Mouse (Mus musculus): ENCODE results near the gene Nrm. TPM values are rescaled to one million over a fixed set of nuclear protein-coding genes. Genes with fewer than 3 reads are reported as not detected.

Nrm gene
- polyA plus RNA-seq (2017; shearing (Covaris generic)), result 29.0 TPM

DNA sequence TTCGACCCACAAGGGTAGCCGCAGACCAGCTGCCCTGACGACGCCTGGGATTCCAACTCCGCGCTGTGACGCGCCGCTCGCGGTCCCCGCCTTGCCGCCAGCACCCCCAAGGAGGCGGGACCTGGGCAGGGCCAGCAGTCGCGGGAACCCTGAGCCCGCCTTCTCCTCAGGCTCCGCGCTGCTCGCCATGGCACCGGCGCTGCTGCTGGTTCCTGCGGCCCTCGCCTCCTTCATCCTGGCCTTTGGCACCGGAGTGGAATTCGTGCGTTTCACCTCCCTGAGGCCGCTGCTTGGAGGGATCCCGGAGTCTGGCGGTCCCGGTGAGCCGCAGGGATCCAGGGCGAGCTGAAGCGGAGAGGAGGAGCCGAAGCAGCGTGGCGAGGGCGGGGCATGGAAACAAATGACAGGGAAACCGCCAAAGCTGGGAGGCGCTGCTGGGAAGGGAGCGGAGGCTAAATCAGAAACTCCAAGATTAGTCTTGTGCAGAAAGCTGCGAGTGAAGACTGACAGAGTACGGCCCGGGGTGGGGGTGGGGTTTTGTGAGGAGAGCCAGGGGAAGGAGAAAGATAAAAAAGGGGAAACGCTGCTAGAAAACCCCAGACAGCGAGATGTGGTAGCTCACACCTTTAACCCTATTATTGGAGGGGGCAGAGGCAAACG is at the start of gene Nrm:
Gene Nrm (plus strand): TSS at position 121 of the 660 bp plus-strand sequence.

GRCm38 (mm10) chr17:35821439-35822430 is 39.4 kb upstream of the Nrm start, which contains the start of gene Ier3:
TSS of gene Ier3 (plus strand) at chr17:35821684.

GRCm38 (mm10) chr17:35822964-35823937 is 37.9 kb upstream of the Nrm start, which contains the start of gene Flot1:
TSS of gene Flot1 (plus strand) at chr17:35823230.

GRCm38 (mm10) chr17:35838122-35838544 is 23.0 kb upstream of the Nrm start, which contains the start of gene Tubb5:
TSS of gene Tubb5 (minus strand) at chr17:35838306.

GRCm38 (mm10) chr17:35841076-35841950 is 19.8 kb upstream of the Nrm start, which contains the start of gene Mdc1:
TSS of gene Mdc1 (plus strand) at chr17:35841515.

DNA sequence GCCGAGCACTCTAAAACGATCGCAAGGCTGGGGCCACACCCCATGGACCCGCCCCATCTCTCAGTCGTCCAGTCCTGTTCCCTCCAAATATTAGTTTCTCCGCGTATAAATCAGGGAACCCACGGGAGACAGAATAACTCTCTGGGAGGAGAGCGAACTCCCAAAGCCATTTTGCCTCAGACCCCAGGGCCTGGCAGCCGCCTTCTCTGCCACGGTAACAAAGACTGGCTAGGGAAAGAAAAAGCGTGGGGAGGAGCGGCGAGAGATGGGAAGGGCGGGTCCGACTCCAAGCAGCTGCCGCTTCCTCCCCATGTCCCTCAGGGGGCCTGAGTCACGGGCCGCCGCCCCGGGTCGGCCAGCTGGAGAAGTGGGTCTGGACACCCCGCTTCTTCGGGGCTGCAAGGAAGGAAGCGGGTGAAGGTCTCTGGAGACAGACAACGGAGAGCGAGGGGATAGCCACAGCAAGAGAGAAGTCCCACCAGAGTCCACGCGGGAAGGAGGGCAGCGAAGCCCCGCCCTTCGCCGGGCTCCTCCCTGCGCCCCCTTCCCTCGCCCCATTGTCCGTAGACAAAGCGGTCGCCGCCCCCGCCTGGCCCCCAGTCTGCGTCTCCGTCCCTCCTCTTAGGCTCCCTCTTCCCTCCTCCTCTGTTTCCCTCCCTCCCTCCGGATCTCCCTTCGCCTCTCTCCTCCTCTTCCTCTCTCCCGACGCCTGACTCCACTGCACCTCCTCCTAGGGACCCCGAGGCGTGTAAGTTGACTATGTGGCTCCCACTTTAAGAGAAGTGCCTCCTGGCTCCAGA is 4.6 kb downstream of the Nrm start, which contains the start of gene Ppp1r18:
Gene Ppp1r18 (plus strand): TSS at position 113 of the 800 bp plus-strand sequence.

DNA sequence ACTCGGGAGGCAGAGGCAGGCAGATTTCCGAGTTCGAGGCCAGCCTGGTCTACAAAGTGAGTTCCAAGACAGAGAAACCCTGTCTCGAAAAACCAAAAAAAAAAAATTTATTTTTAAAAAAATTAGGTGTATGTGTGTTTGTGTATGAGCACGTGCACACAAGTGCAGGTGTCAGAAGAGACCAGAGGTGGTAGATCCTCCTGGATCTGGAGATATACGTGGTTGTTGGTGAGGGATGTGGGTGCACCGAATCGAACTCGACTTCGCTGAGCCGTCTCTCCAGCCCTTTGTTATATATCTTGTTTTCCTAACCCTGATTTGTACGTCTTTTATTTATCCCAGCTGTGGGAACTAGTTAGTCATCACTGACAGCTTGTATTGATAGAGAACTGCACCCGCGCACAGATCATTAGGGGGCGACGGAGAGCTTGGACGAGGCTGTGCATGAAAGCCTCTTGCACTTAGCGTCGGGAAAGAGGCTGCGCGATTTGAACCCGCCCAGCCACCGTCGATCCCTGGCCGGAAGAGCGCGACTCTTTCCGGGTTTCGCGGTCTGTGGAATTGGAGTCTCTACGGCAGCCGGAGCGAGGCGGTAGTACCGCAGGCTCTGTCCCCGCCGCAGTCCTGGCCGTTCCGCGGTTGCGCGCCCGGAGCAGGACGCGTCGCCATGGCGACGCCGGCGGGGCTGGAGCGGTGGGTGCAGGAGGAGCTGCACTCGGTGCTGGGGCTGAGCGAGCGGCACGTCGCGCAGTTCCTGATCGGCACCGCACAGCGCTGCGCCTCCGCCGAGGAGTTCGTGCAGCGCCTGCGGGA is 18.3 kb downstream of the Nrm start, which contains the start of gene Dhx16:
Gene Dhx16 (plus strand): TSS at position 575 of the 813 bp plus-strand sequence.

DNA sequence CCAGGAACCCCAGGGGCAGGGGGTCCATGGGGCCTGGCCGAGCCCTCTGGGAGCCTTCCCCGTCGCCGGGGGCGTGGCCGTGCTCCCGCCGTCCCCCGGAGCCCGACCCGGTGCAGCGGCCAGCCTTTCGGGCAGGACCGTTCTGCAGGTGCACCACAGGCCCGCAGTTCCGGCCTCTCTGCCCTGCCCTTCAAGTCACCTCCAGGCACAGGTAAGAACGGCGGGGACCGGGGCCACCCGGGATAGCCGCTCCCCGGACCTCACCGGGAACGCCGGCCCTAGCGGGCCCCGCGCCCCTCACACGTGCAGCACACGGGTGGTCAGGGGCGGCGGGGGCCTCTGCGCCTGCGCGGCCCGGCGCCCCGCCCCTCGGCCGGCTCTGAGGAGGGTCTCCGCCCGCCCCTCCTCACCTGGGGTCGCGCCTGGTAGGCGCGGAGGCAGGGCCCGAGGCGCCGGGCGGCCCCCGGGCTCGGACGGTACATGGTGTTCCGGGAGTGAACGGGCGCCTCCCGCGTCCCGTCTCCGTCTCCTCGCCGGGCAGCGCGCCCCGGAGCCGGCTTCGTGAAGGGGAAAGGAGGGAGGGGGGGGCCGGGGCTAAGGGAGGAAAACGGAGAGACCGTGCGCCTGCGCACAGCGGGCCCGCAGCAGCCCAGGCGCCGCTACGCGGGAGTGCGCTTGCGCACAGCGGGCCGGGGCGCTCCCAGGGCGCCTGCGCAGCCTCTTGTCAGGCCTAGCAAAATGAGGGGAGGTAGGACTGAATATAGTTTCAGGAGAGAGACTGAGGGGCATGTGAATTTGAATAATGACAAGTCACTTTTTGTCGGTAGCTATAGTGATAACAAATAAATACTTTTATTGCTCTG is 35.9 kb downstream of the Nrm start, which contains the start of gene 2310061I04Rik:
Gene 2310061I04Rik (minus strand): TSS at position 651 of the 863 bp plus-strand sequence.

DNA sequence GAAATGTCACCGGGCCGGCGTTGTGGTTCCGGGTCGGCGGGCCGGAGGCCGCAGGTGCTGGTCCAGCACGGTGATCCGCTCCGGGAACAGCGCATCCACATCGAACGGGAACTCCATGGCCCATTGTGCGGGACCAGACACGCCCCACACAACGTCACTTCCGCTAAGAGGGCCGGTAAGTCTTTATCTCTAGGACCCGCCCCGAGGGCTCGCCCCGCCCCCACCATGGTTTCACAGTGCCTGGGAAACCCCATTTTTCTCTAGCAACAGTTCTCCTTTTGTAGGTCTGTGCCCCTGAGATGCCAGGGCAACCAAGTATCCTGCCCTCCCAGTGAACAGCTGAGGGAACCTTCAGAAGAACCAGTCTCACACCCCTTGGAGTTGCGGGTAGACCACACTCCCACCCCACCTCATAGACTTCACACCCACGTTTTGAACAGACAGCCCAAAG is 48.8 kb downstream of the Nrm start, which contains the start of gene Atat1:
Gene Atat1 (minus strand): TSS at position 157 of the 451 bp plus-strand sequence.

Other genes with a start within 250 kb of the Nrm start
- not detected for gene Gm9573, start 234.7 kb upstream of the Nrm start, polyA plus RNA-seq (2017; shearing (Covaris generic))
- 0.15 TPM for gene Mucl3, start 217.6 kb upstream of the Nrm start, polyA plus RNA-seq (2017; shearing (Covaris generic))
- gene Vars2, start 193.7 kb upstream of the Nrm start, polyA plus RNA-seq (2017; shearing (Covaris generic)), result 33.5 TPM
- 27.5 TPM for gene Gtf2h4, start 187.6 kb upstream of the Nrm start, polyA plus RNA-seq (2017; shearing (Covaris generic))
- 8.4 TPM for gene Ddr1, start 156.7 kb upstream of the Nrm start, polyA plus RNA-seq (2017; shearing (Covaris generic))
- gene Ier3, start 39.6 kb upstream of the Nrm start, polyA plus RNA-seq (2017; shearing (Covaris generic)), result 2.0 TPM
- 55.9 TPM for gene Flot1, start 38.1 kb upstream of the Nrm start, polyA plus RNA-seq (2017; shearing (Covaris generic))
- 127 TPM for gene Tubb5, start 23.0 kb upstream of the Nrm start, polyA plus RNA-seq (2017; shearing (Covaris generic))
- 23.5 TPM for gene Mdc1, start 19.8 kb upstream of the Nrm start, polyA plus RNA-seq (2017; shearing (Covaris generic))
- 605 TPM for gene Ppp1r18, start 4.3 kb downstream of the Nrm start, polyA plus RNA-seq (2017; shearing (Covaris generic))
- 23.5 TPM for gene Dhx16, start 18.5 kb downstream of the Nrm start, polyA plus RNA-seq (2017; shearing (Covaris generic))
- gene 2310061I04Rik, start 36.1 kb downstream of the Nrm start, polyA plus RNA-seq (2017; shearing (Covaris generic)), result 40.7 TPM
- 22.1 TPM for gene Atat1, start 48.8 kb downstream of the Nrm start, polyA plus RNA-seq (2017; shearing (Covaris generic))
- 85.8 TPM for gene Mrps18b, start 55.1 kb downstream of the Nrm start, polyA plus RNA-seq (2017; shearing (Covaris generic))
- 59.3 TPM for gene Ppp1r10, start 55.1 kb downstream of the Nrm start, polyA plus RNA-seq (2017; shearing (Covaris generic))
- gene Abcf1, start 108.4 kb downstream of the Nrm start, polyA plus RNA-seq (2017; shearing (Covaris generic)), result 174 TPM
- gene Gnl1, start 118.5 kb downstream of the Nrm start, polyA plus RNA-seq (2017; shearing (Covaris generic)), result 20.4 TPM
- 23.3 TPM for gene Prr3, start 118.9 kb downstream of the Nrm start, polyA plus RNA-seq (2017; shearing (Covaris generic))
- gene H2-T24, start 159.2 kb downstream of the Nrm start, polyA plus RNA-seq (2017; shearing (Covaris generic)), result 19.4 TPM
- gene H2-T23, start 171.5 kb downstream of the Nrm start, polyA plus RNA-seq (2017; shearing (Covaris generic)), result 776 TPM
- gene H2-T22, start 181.4 kb downstream of the Nrm start, polyA plus RNA-seq (2017; shearing (Covaris generic)), result 250 TPM
- 0.24 TPM for gene Gm6034, start 181.6 kb downstream of the Nrm start, polyA plus RNA-seq (2017; shearing (Covaris generic))
- gene Gm11127, start 197.1 kb downstream of the Nrm start, polyA plus RNA-seq (2017; shearing (Covaris generic)), result 0.30 TPM

All from inflammation-experienced regulatory T-cells, adult 16 weeks (primary cell).